Mouse (Mus musculus): Measurements from ENCODE around the gene Cyp27b1.

GRCm38 (mm10) chr10:127078677-127079575, 30.9 kb downstream of the Cyp27b1 start:
- TF ChIP-seq CTCF (conservative IDR thresholded peaks at IDR 0.05; ENCODE audit: low read length) (no peak), POU5F1 (IDR thresholded peaks at IDR 0.05; ENCODE audit: borderline replicate concordance, low read length) (no peak)

Measured in E14TG2a.4 (cell line).